ENCODE assay signal across 8 mouse cellular contexts in the genomic region with DNA sequence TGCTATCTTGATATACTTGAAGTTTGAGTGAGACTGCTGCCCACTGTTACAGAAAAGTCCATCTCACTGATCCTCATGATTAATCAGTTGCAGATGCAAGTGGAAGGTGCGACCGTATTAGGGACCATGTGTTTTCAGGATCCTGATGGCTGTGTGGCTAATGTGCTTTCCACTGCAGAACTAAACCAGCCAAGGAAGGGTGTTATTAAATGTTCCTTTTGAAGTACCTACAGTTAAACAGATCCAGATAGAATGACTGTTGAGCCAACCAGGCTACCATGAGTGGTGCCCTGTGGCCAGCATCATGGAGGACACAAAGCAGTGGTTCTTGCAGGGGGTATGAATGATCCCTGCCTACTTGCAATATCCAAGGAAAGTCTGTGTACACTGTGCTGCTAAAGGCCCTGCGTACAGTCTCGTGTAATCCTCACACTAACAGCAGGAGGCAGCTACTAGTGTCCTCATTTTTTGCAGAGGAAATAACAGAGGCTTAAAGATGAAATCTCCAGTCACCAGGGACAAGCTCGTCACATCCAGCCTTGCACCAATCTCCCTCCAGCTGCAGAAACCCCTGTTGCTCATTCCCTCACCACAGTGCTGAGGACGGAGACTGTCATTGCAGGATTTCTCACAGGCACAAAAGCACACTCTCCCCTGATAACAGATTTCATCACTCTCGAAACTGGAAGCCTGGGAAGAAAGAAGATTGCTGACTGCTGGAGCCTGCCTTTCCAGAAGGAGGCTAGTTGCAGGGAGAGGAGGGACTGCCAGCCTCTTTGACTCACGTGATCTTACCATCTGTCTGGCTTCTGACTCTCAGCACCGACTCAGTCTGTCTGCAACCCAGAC. TPM values are rescaled to one million over a fixed set of nuclear protein-coding genes. Genes with fewer than 3 reads are reported as not detected.
DNase-seq lines count a peak whose midpoint lies in the region; ATAC-seq and TF ChIP-seq lines count a peak whose summit lies in the region.
"Had no signal": no experiment of that assay in that cellular context is flagged by ENCODE, and none has a peak within 500 bp of the region (broad histone marks: within the 10 kb centered on the region; RNA-seq: fewer than 3 reads in every experiment).

No protein-coding gene starts in this region.

- WGBS in intestine, postnatal 0 days = 47% methylated on average over 9 of the region's 9 CpGs
- WGBS in midbrain, embryonic 12.5 days = 49% methylated on average over 9 of the region's 9 CpGs

- no peak overlapping the region for H3K4me3 ChIP-seq in intestine, postnatal 0 days (ENCODE audit: low read depth, low read length)
- no peak overlapping the region for H3K4me3 ChIP-seq in midbrain, embryonic 12.5 days
- H3K4me3 ChIP-seq: neural tube, embryonic 12.5 days had no signal

- ATAC-seq in intestine, postnatal 0 days = peak; percentile 46
- peak; percentile 41; the same call in 1 of the 2 replicates for ATAC-seq in midbrain, embryonic 12.5 days (ENCODE audit: low FRiP score, low read depth)
- ATAC-seq in CD4-positive, CD25-positive, alpha-beta regulatory T cell, adult 4 months = no peak

- no peaks in the 10 kb centered on the region for H3K36me3 ChIP-seq in intestine, postnatal 0 days (ENCODE audit: control insufficient read depth, insufficient read depth)
- H3K36me3 ChIP-seq in midbrain, embryonic 12.5 days = no peaks in the 10 kb centered on the region
- H3K36me3 ChIP-seq: neural tube, embryonic 12.5 days had no signal

- no peak overlapping the region for H3K4me2 ChIP-seq in intestine, postnatal 0 days (replicated peaks; ENCODE audit: low read depth)
- H3K4me2 ChIP-seq in midbrain, embryonic 12.5 days (replicated peaks) = no peak overlapping the region
- H3K4me2 ChIP-seq: neural tube, embryonic 12.5 days had no signal

- no peaks in the 10 kb centered on the region for H3K9me3 ChIP-seq in intestine, postnatal 0 days (ENCODE audit: control insufficient read depth)
- H3K9me3 ChIP-seq in midbrain, embryonic 12.5 days = no peaks in the 10 kb centered on the region
- H3K9me3 ChIP-seq: neural tube, embryonic 12.5 days had no signal

- H3K27ac ChIP-seq in intestine, postnatal 0 days (ENCODE audit: low read depth, low read length) = peak overlapping the region; percentile 31; the same call in 1 of the 2 replicates
- H3K27ac ChIP-seq in midbrain, embryonic 12.5 days (replicated peaks) = peak overlapping the region; percentile 36
- H3K27ac ChIP-seq: neural tube, embryonic 12.5 days had no signal

- 0 out of 2 replicates have a peak, but pooled peaks cover 4% of the 10 kb centered on the region for H3K4me1 ChIP-seq in intestine, postnatal 0 days (replicated peaks; ENCODE audit: control insufficient read depth, insufficient read depth, low read length)
- H3K4me1 ChIP-seq in midbrain, embryonic 12.5 days = peaks cover 28% of the 10 kb centered on the region

- no peak overlapping the region for H3K9ac ChIP-seq in intestine, postnatal 0 days (ENCODE audit: low read depth, low read length)
- H3K9ac ChIP-seq in midbrain, embryonic 12.5 days (replicated peaks) = no peak overlapping the region
- H3K9ac ChIP-seq: neural tube, embryonic 12.5 days had no signal

- TF ChIP-seq CTCF in intestine, postnatal 0 days (IDR thresholded peaks at IDR 0.05; ENCODE audit: low read depth) = 0 out of 2 replicates have a peak, but pooled peaks have one; percentile 7

- peak; percentile 86 for DNase-seq in brain, adult 2 months (ENCODE audit: low read depth, low spot score)
- DNase-seq in cerebellum, adult 11-12 months = peak; percentile 39
- peak; percentile 50 to 65 for DNase-seq in frontal cortex, postnatal 36 days (ENCODE audit: low spot score in 2 of 2)
- DNase-seq in natural killer cell, adult 2 months (ENCODE audit: low spot score in 2 of 2) = no peak

- no peaks in the 10 kb centered on the region for H3K27me3 ChIP-seq in intestine, postnatal 0 days (replicated peaks; ENCODE audit: control insufficient read depth, insufficient read depth, low read length)
- H3K27me3 ChIP-seq in midbrain, embryonic 12.5 days = 0 out of 2 replicates have a peak, but pooled peaks cover 6% of the 10 kb centered on the region
- H3K27me3 ChIP-seq: neural tube, embryonic 12.5 days had no signal

RNA-seq across cellular contexts. Expression of a gene that starts 25.9 kb away (rescaled TPM):
- polyA plus RNA-seq in intestine, postnatal 0 days (2015; fragmentation: Nextera tagmentation; extraction: Ambion mirVana) = 3.8 and 3.9 TPM in 2 replicates
- 20.4 and 20.7 TPM in 2 replicates for polyA plus RNA-seq in midbrain, embryonic 12.5 days (2016; fragmentation: Nextera tagmentation; extraction: Ambion mirVana)
- polyA plus RNA-seq in CD4-positive, CD25-positive, alpha-beta regulatory T cell, adult 4 months (2017; shearing (Covaris generic)) = 1 to 10 TPM; 6.1 to 9.8 TPM

Comparison
In these comparisons a context has a peak if more than half of its experiments do, and no peak if none do; other contexts are left out.
1. DNase-seq: peak in brain, adult 2 months (single experiment), cerebellum, adult 11-12 months (single experiment) and frontal cortex, postnatal 36 days (2 of 2); none in natural killer cell, adult 2 months (0 of 2).